Mouse (Mus musculus) right cerebral cortex, postnatal 14 days (tissue): Measurements from ENCODE around the gene Gab3.
"Not testable (repeated sequence)": the region's sequence is repeated elsewhere in the genome, so short reads cannot be mapped to it uniquely, and the experiment has no call there.

Experiments used
- DNase-seq: peaks from one replicate; pipeline ENCODE4 v3.0.0; 2022

Gene Gab3

GRCm38 (mm10) chrX:74983734-74984133, 101.5 kb downstream of the Gab3 start:
- DNase-seq = no peak

GRCm38 (mm10) chrX:74962899-74963298, 122.4 kb downstream of the Gab3 start:
- peak; percentile 41 for DNase-seq

DNA sequence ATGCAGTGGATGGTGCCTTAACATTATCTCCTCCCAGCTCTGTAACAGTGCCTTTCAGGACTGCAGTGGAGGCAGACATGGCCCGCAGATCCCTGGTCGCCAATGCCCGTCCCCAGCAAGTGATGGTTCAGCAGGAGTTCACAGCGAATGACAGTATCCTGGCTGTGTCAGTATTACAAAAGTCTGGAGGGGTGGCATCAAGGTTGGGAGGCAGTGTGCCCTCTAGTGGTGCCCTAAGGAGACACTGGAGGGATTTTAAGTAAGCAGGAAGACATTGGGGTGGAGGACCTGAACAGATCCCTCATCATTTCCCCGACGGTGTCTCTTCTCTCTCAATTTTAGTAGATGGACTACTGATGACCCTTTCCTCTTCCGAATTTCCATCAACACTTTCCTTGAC, 126.1 kb downstream of the Gab3 start:
- DNase-seq = not testable (repeated sequence)
